Mouse (Mus musculus) heart, embryonic 11.5 days (tissue): ENCODE results near the gene Zmiz1. TPM values are rescaled to one million over a fixed set of nuclear protein-coding genes. Genes with fewer than 3 reads are reported as not detected.

Source experiments
- ATAC-seq: fragments of 200-750 bp; cut with Nextera tagmentation; replicated peaks from 2 replicates; pipeline ENCODE4 v1.8.0; 2017; ENCODE audit warnings: moderate library complexity; ENCODE audit not compliant: insufficient number of reproducible peaks, low FRiP score, low TSS enrichment
- H3K27ac ChIP-seq: fragments of 300-500 bp; sonication (generic); 2 replicates; pipeline ENCODE4 v1.5.1; 2014; ENCODE audit warnings: mild to moderate bottlenecking, low read depth, low read length
- H3K27me3 ChIP-seq: fragments of 300-500 bp; sonication (generic); 2 replicates; pipeline ENCODE4 v1.6.1; 2014; ENCODE audit warnings: mild to moderate bottlenecking, low read length, mixed read lengths; ENCODE audit not compliant: control insufficient read depth, insufficient read depth
- H3K36me3 ChIP-seq: fragments of 300-500 bp; sonication (generic); 2 replicates; pipeline ENCODE4 v1.6.1; 2014; ENCODE audit warnings: mild to moderate bottlenecking, low read length, moderate library complexity, mixed read lengths; ENCODE audit not compliant: control insufficient read depth, insufficient read depth
- H3K4me1 ChIP-seq: fragments of 300-500 bp; sonication (generic); 2 replicates; pipeline ENCODE4 v1.6.1; 2014; ENCODE audit warnings: low read length; ENCODE audit not compliant: control insufficient read depth, insufficient read depth
- H3K4me2 ChIP-seq: fragments of 300-500 bp; sonication (generic); 2 replicates; pipeline ENCODE4 v1.6.1; 2014; ENCODE audit warnings: mild to moderate bottlenecking, moderate library complexity
- H3K4me3 ChIP-seq: fragments of 300-500 bp; sonication (generic); 2 replicates; pipeline ENCODE4 v1.5.1; 2014; ENCODE audit warnings: low read depth, low read length
- H3K9ac ChIP-seq: fragments of 300-500 bp; sonication (generic); 2 replicates; pipeline ENCODE4 v1.6.1; 2014; ENCODE audit warnings: mild to moderate bottlenecking, low read depth, low read length, moderate library complexity
- H3K9me3 ChIP-seq: fragments of 300-500 bp; sonication (generic); replicated peaks from 2 replicates; pipeline ENCODE4 v1.6.1; 2016; ENCODE audit warnings: low read length; ENCODE audit not compliant: control insufficient read depth
- WGBS: fragments of 180-500 bp; shearing (Covaris S2); extraction: QIAGEN DNeasy Blood & Tissue Kit; methylation state at CpG from one replicate; pipeline ENCODE4 v1.1.7; 2014; ENCODE audit not compliant: insufficient replicate concordance; 5-methylcytosine and 5-hydroxymethylcytosine counted together
- polyA plus RNA-seq: library from polyadenylated mRNA; unstranded; fragments of >200 nt; fragmentation: Nextera tagmentation; extraction: Ambion mirVana; gene quantifications from 2 replicates; pipeline ENCODE4 v1.2.1, GENCODE M21; 2014

Gene Zmiz1
- polyA plus RNA-seq, 1 experiment from 2014 or later = 34.9 TPM

GRCm38 (mm10) chr14:25466361-25466760 lies 7.4 kb downstream of the Zmiz1 start:
- WGBS = 59% methylated on average over 4 of the region's 4 CpGs
- no peak overlapping the region for H3K4me2 ChIP-seq

GRCm38 (mm10) chr14:25467911-25468668 lies 9.1 kb downstream of the Zmiz1 start:
- Histone ChIP-seq H3K27ac (peak overlapping the region; percentile 83), H3K9me3 (no peaks in the 10 kb centered on the region), H3K27me3 (no peaks in the 10 kb centered on the region), H3K36me3 (no peaks in the 10 kb centered on the region), H3K4me2 (peak overlapping the region; percentile 29), H3K4me3 (no peak overlapping the region), H3K4me1 (peaks cover 97% of the 10 kb centered on the region), H3K9ac (peak overlapping the region; percentile 12; the same call in 1 of the 2 replicates)
- no peak for ATAC-seq
- 57% methylated on average over 10 of the region's 10 CpGs for WGBS

More at GRCm38 (mm10) chr14:25466361-25466760, 7.4 kb downstream of the Zmiz1 start:
- no peaks in the 10 kb centered on the region for H3K9me3 ChIP-seq
- ATAC-seq = no peak
- H3K4me1 ChIP-seq = peaks cover 95% of the 10 kb centered on the region
- no peak overlapping the region for H3K4me3 ChIP-seq
- no peaks in the 10 kb centered on the region for H3K27me3 ChIP-seq
- 0 out of 2 replicates have a peak overlapping the region, but pooled peaks have one; percentile 22 for H3K27ac ChIP-seq
- H3K9ac ChIP-seq = no peak overlapping the region
- H3K36me3 ChIP-seq = no peaks in the 10 kb centered on the region

- H3K27ac ChIP-seq = peak overlapping the region; percentile 83
- H3K9ac ChIP-seq = no peak overlapping the region; the same call in 1 of the 2 replicates
- H3K36me3 ChIP-seq = no peaks in the 10 kb centered on the region
- H3K4me3 ChIP-seq = no peak overlapping the region
- WGBS = 62% methylated on average over 7 of the region's 7 CpGs
- no peaks in the 10 kb centered on the region for H3K27me3 ChIP-seq
- peak overlapping the region; percentile 29; the same call in 1 of the 2 replicates for H3K4me2 ChIP-seq
- peaks cover 96% of the 10 kb centered on the region for H3K4me1 ChIP-seq
- no peaks in the 10 kb centered on the region for H3K9me3 ChIP-seq
- no peak for ATAC-seq
Observed at GRCm38 (mm10) chr14:25468891-25469529, 10.0 kb downstream of the Zmiz1 start.

- Histone ChIP-seq H3K9me3 (no peaks in the 10 kb centered on the region), H3K4me1 (peaks cover 96% of the 10 kb centered on the region), H3K9ac (no peak overlapping the region), H3K4me3 (no peak overlapping the region), H3K36me3 (no peaks in the 10 kb centered on the region), H3K27me3 (no peaks in the 10 kb centered on the region), H3K27ac (no peak overlapping the region), H3K4me2 (no peak overlapping the region)
- WGBS = 71% methylated on average over 7 of the region's 7 CpGs
- ATAC-seq = no peak
Observed at GRCm38 (mm10) chr14:25470224-25470805, 11.3 kb downstream of the Zmiz1 start.

GRCm38 (mm10) chr14:25471035-25471434 lies 12.1 kb downstream of the Zmiz1 start:
- 67% methylated on average over 2 of the region's 2 CpGs for WGBS
- no peak overlapping the region for H3K4me2 ChIP-seq
- H3K9me3 ChIP-seq = no peaks in the 10 kb centered on the region
- H3K27ac ChIP-seq = no peak overlapping the region
- no peak for ATAC-seq
- no peaks in the 10 kb centered on the region for H3K27me3 ChIP-seq
- H3K4me3 ChIP-seq = no peak overlapping the region
- peaks cover 96% of the 10 kb centered on the region for H3K4me1 ChIP-seq
- H3K9ac ChIP-seq = no peak overlapping the region; the same call in 1 of the 2 replicates
- no peaks in the 10 kb centered on the region for H3K36me3 ChIP-seq

GRCm38 (mm10) chr14:25472096-25472861 lies 13.3 kb downstream of the Zmiz1 start:
- no peak overlapping the region for H3K27ac ChIP-seq
- WGBS = 62% methylated on average over 6 of the region's 6 CpGs
- no peaks in the 10 kb centered on the region for H3K27me3 ChIP-seq
- H3K4me1 ChIP-seq = peaks cover 98% of the 10 kb centered on the region
- no peak for ATAC-seq
- no peak overlapping the region for H3K4me3 ChIP-seq
- H3K9me3 ChIP-seq = no peaks in the 10 kb centered on the region
- H3K9ac ChIP-seq = no peak overlapping the region
- no peak overlapping the region for H3K4me2 ChIP-seq
- H3K36me3 ChIP-seq = no peaks in the 10 kb centered on the region

GRCm38 (mm10) chr14:25472981-25473649 lies 14.1 kb downstream of the Zmiz1 start:
- 47% methylated on average over 6 of the region's 6 CpGs for WGBS
- H3K27ac ChIP-seq = peak overlapping the region; percentile 47; the same call in 1 of the 2 replicates
- H3K9me3 ChIP-seq = no peaks in the 10 kb centered on the region
- no peaks in the 10 kb centered on the region for H3K36me3 ChIP-seq
- H3K27me3 ChIP-seq = no peaks in the 10 kb centered on the region
- peaks cover 94% of the 10 kb centered on the region for H3K4me1 ChIP-seq
- no peak overlapping the region for H3K4me2 ChIP-seq
- H3K9ac ChIP-seq = no peak overlapping the region
- no peak for ATAC-seq
- H3K4me3 ChIP-seq = no peak overlapping the region

GRCm38 (mm10) chr14:25474017-25474416 lies 15.0 kb downstream of the Zmiz1 start:
- Histone ChIP-seq H3K4me2 (no peak overlapping the region), H3K9me3 (no peaks in the 10 kb centered on the region), H3K4me3 (no peak overlapping the region), H3K36me3 (no peaks in the 10 kb centered on the region), H3K27ac (no peak overlapping the region), H3K27me3 (no peaks in the 10 kb centered on the region), H3K9ac (no peak overlapping the region), H3K4me1 (peaks cover 94% of the 10 kb centered on the region)
- 56% methylated on average over 5 of the region's 5 CpGs for WGBS
- ATAC-seq = no peak
